ENCODE assay signal across 8 mouse cellular contexts in the genomic region with DNA sequence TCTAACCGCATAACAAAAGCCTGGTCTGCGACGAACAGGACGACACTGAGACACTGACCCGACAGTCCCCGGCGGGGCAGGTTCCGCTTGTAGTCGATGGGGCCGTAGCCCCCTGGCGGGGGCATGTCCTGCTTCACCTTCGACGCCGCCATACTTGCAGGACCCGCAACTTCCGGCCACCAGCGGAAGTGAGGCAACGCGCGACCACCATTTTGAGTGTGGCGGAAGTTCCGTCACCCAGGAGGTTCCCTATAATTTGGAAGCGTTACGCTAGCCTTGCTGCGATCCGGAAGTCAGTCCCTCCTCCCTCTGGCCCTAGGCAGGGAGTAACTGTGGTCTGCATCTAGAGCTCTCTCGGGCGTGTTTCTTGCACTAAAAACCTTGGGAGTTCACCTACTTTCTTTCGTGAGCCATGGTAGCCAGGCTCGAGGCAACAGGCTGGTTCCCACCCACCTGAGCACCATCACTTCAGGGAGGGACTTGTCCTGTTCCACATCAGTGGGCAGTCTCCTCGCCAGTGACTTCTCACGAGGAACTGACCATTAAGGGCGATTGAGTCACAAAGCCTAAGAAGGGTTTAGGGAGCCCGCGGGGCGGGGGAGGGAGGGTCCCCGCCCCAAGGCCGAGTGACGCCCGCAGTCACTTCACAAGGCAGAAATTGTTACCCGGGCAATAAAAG. TPM values are rescaled to one million over a fixed set of nuclear protein-coding genes. Genes with fewer than 3 reads are reported as not detected.
A peak's percentile ranks its signal among the peaks of the same experiment; 100 is the strongest.
DNase-seq lines count a peak whose midpoint lies in the region; ATAC-seq lines count a peak whose summit lies in the region.

No protein-coding gene starts in this region.

- ATAC-seq in heart, embryonic 13.5 days (ENCODE audit: extremely low read depth, insufficient number of reproducible peaks, low FRiP score, low TSS enrichment): peak; percentile 35
- peak; percentile 71 for ATAC-seq in liver, embryonic 12.5 days
- peak; percentile 67 for ATAC-seq in stomach, embryonic 15.5 days (ENCODE audit: insufficient read depth, low FRiP score, low read depth)

- WGBS in heart, embryonic 13.5 days: 2% methylated on average over 41 of the region's 41 CpGs
- 4% methylated on average over 41 of the region's 41 CpGs for WGBS in liver, embryonic 12.5 days (ENCODE audit: insufficient replicate concordance)
- WGBS in stomach, embryonic 15.5 days: under 1% methylated on average over 40 of the region's 41 CpGs

- peak; percentile 98 for DNase-seq in CD4-positive, CD25-positive, alpha-beta regulatory T cell, adult 2 months (ENCODE audit: low read depth, low spot score)
- peak; percentile 55 for DNase-seq in fat pad, adult 2 months (ENCODE audit: extremely low read depth, low read depth, low spot score)
- peak; percentile 98 for DNase-seq in kidney, postnatal 10 days
- peak; percentile 96 for DNase-seq in natural killer cell, adult 2 months (ENCODE audit: low spot score in 2 of 2)

- no peaks in the 10 kb centered on the region for H3K9me3 ChIP-seq in heart, embryonic 13.5 days
- no peaks in the 10 kb centered on the region for H3K9me3 ChIP-seq in liver, embryonic 12.5 days (replicated peaks)
- no peaks in the 10 kb centered on the region for H3K9me3 ChIP-seq in stomach, embryonic 15.5 days

- H3K36me3 ChIP-seq in heart, embryonic 13.5 days: peaks cover 26% of the 10 kb centered on the region
- H3K36me3 ChIP-seq in liver, embryonic 12.5 days: peaks cover 34% of the 10 kb centered on the region
- H3K36me3 ChIP-seq in stomach, embryonic 15.5 days: no peaks in the 10 kb centered on the region

- peak overlapping the region; percentile 94 for H3K27ac ChIP-seq in brown adipose tissue, adult 24 weeks (replicated peaks; ENCODE audit: low read depth, low read length)
- peak overlapping the region; percentile 91 for H3K27ac ChIP-seq in heart, embryonic 13.5 days (replicated peaks)
- H3K27ac ChIP-seq in liver, embryonic 12.5 days: peak overlapping the region; percentile 98
- H3K27ac ChIP-seq in stomach, embryonic 15.5 days: peak overlapping the region; percentile 96

- H3K4me2 ChIP-seq in heart, embryonic 13.5 days: peak overlapping the region; percentile 95
- peak overlapping the region; percentile 99 for H3K4me2 ChIP-seq in liver, embryonic 12.5 days
- H3K4me2 ChIP-seq in stomach, embryonic 15.5 days: peak overlapping the region; percentile 96

- peaks cover 6% of the 10 kb centered on the region for H3K4me1 ChIP-seq in brown adipose tissue, adult 24 weeks (ENCODE audit: control insufficient read depth, insufficient read depth, insufficient read length, low read length)
- H3K4me1 ChIP-seq in heart, embryonic 13.5 days: peaks cover 79% of the 10 kb centered on the region
- peaks cover 87% of the 10 kb centered on the region for H3K4me1 ChIP-seq in liver, embryonic 12.5 days
- peaks cover 22% of the 10 kb centered on the region for H3K4me1 ChIP-seq in stomach, embryonic 15.5 days

- H3K9ac ChIP-seq in heart, embryonic 13.5 days: peak overlapping the region; percentile 91
- H3K9ac ChIP-seq in liver, embryonic 12.5 days: peak overlapping the region; percentile 90
- peak overlapping the region; percentile 62 for H3K9ac ChIP-seq in stomach, embryonic 15.5 days

- no peaks in the 10 kb centered on the region for H3K27me3 ChIP-seq in heart, embryonic 13.5 days (replicated peaks)
- no peaks in the 10 kb centered on the region for H3K27me3 ChIP-seq in liver, embryonic 12.5 days (replicated peaks)
- H3K27me3 ChIP-seq in stomach, embryonic 15.5 days (replicated peaks): no peaks in the 10 kb centered on the region

- peak overlapping the region; percentile 89 for H3K4me3 ChIP-seq in brown adipose tissue, adult 24 weeks (ENCODE audit: insufficient read depth, low read depth, low read length)
- peak overlapping the region; percentile 75 for H3K4me3 ChIP-seq in heart, embryonic 13.5 days
- peak overlapping the region; percentile 87 for H3K4me3 ChIP-seq in liver, embryonic 12.5 days
- peak overlapping the region; percentile 80 for H3K4me3 ChIP-seq in stomach, embryonic 15.5 days (replicated peaks)

RNA-seq across cellular contexts. Expression of gene Tssk6, which starts 0.4 kb away (rescaled TPM):
- not detected in 2 replicates for polyA plus RNA-seq in brown adipose tissue, adult 24 weeks (2012; ENCODE audit: insufficient read depth, insufficient read length, missing spikeins)
- polyA plus RNA-seq in heart, embryonic 13.5 days (2015; fragmentation: Nextera tagmentation; extraction: Ambion mirVana): 1.9 and 2.2 TPM in 2 replicates
- polyA plus RNA-seq in liver, embryonic 12.5 days (2016; fragmentation: Nextera tagmentation; extraction: Ambion mirVana): 3.8 and 4.5 TPM in 2 replicates
- 3.1 and 3.9 TPM in 2 replicates for polyA plus RNA-seq in stomach, embryonic 15.5 days (2015; fragmentation: Nextera tagmentation; extraction: Ambion mirVana)

RNA-seq across cellular contexts. Expression of gene Ndufa13, which starts 0.7 kb away (rescaled TPM):
- polyA plus RNA-seq in brown adipose tissue, adult 24 weeks (2012; ENCODE audit: insufficient read depth, insufficient read length, missing spikeins): 437 and 615 TPM in 2 replicates
- 304 and 343 TPM in 2 replicates for polyA plus RNA-seq in heart, embryonic 13.5 days (2015; fragmentation: Nextera tagmentation; extraction: Ambion mirVana)
- polyA plus RNA-seq in liver, embryonic 12.5 days (2016; fragmentation: Nextera tagmentation; extraction: Ambion mirVana): 121 and 122 TPM in 2 replicates
- 183 and 190 TPM in 2 replicates for polyA plus RNA-seq in stomach, embryonic 15.5 days (2015; fragmentation: Nextera tagmentation; extraction: Ambion mirVana)

RNA-seq across cellular contexts. Expression of gene Yjefn3, which starts 0.9 kb away (rescaled TPM):
- polyA plus RNA-seq in brown adipose tissue, adult 24 weeks (2012; ENCODE audit: insufficient read depth, insufficient read length, missing spikeins): 8.4 and 10.4 TPM in 2 replicates
- polyA plus RNA-seq in heart, embryonic 13.5 days (2015; fragmentation: Nextera tagmentation; extraction: Ambion mirVana): 8.1 and 8.2 TPM in 2 replicates
- polyA plus RNA-seq in liver, embryonic 12.5 days (2016; fragmentation: Nextera tagmentation; extraction: Ambion mirVana): 0.74 and 0.86 TPM in 2 replicates
- polyA plus RNA-seq in stomach, embryonic 15.5 days (2015; fragmentation: Nextera tagmentation; extraction: Ambion mirVana): 2.8 and 4.1 TPM in 2 replicates

RNA-seq across cellular contexts. Expression of gene Cilp2, which starts 14.1 kb away (rescaled TPM):
- polyA plus RNA-seq in brown adipose tissue, adult 24 weeks (2012; ENCODE audit: insufficient read depth, insufficient read length, missing spikeins): not detected in 2 replicates
- polyA plus RNA-seq in heart, embryonic 13.5 days (2015; fragmentation: Nextera tagmentation; extraction: Ambion mirVana): 0.55 and 0.56 TPM in 2 replicates
- polyA plus RNA-seq in liver, embryonic 12.5 days (2016; fragmentation: Nextera tagmentation; extraction: Ambion mirVana): 0.14 and 0.33 TPM in 2 replicates
- 0.83 and 0.95 TPM in 2 replicates for polyA plus RNA-seq in stomach, embryonic 15.5 days (2015; fragmentation: Nextera tagmentation; extraction: Ambion mirVana)

Comparison
In these comparisons a context has a peak if more than half of its experiments do, and no peak if none do; other contexts are left out.
1. Peak in every context shown above with its lines: DNase-seq, ATAC-seq, H3K4me3 ChIP-seq and H3K27ac ChIP-seq.